Mouse (Mus musculus) embryonic facial prominence, embryonic 13.5 days (tissue): ENCODE measurements around the gene 4930539E08Rik. TPM values are rescaled to one million over a fixed set of nuclear protein-coding genes. Genes with fewer than 3 reads are reported as not detected.

Experiments used
- ATAC-seq: fragments of 200-750 bp; cut with Nextera tagmentation; 2 replicates; pipeline ENCODE4 v1.8.0; 2017; ENCODE audit warnings: low read depth; ENCODE audit not compliant: insufficient number of reproducible peaks, insufficient read depth, low FRiP score, low TSS enrichment
- H3K27ac ChIP-seq: fragments of 300-500 bp; sonication (generic); 2 replicates; pipeline ENCODE4 v1.5.1; 2015; ENCODE audit warnings: moderate library complexity, mild to moderate bottlenecking, inconsistent platforms
- H3K27me3 ChIP-seq: fragments of 300-500 bp; sonication (generic); 2 replicates; pipeline ENCODE4 v1.6.1; 2015; ENCODE audit warnings: mild to moderate bottlenecking, inconsistent platforms
- H3K36me3 ChIP-seq: fragments of 300-500 bp; sonication (generic); 2 replicates; pipeline ENCODE4 v1.6.1; 2015; ENCODE audit warnings: mild to moderate bottlenecking, inconsistent platforms
- H3K4me1 ChIP-seq: fragments of 300-500 bp; sonication (generic); 2 replicates; pipeline ENCODE4 v1.6.1; 2015; ENCODE audit warnings: inconsistent platforms
- H3K4me2 ChIP-seq: fragments of 300-500 bp; sonication (generic); 2 replicates; pipeline ENCODE4 v1.6.1; 2015; ENCODE audit warnings: moderate library complexity, mild to moderate bottlenecking, inconsistent platforms
- H3K4me3 ChIP-seq: fragments of 300-500 bp; sonication (generic); 2 replicates; pipeline ENCODE4 v1.5.1; 2015; ENCODE audit warnings: mild to moderate bottlenecking, inconsistent platforms
- H3K9ac ChIP-seq: fragments of 300-500 bp; sonication (generic); 2 replicates; pipeline ENCODE4 v1.6.1; 2015; ENCODE audit warnings: mild to moderate bottlenecking, inconsistent platforms
- H3K9me3 ChIP-seq: fragments of 300-500 bp; sonication (generic); 2 replicates; pipeline ENCODE4 v1.6.1; 2016; ENCODE audit warnings: inconsistent platforms
- WGBS: fragments of 180-500 bp; shearing (Covaris S2); methylation state at CpG from one replicate; pipeline ENCODE4 v1.1.7; 2015; ENCODE audit warnings: mixed read lengths; 5-methylcytosine and 5-hydroxymethylcytosine counted together
- polyA plus RNA-seq: library from polyadenylated mRNA; unstranded; fragments of >200 nt; fragmentation: Nextera tagmentation; extraction: Ambion mirVana; gene quantifications from 2 replicates; pipeline ENCODE4 v1.2.1, GENCODE M21; 2015

The 4930539E08Rik gene
- polyA plus RNA-seq, 1 experiment from 2014 or later, result 0.41 TPM

- H3K9me3 ChIP-seq, result no peaks in the 10 kb centered on the region
- H3K9ac ChIP-seq, result no peak overlapping the region
- H3K4me3 ChIP-seq, result no peak overlapping the region
- ATAC-seq, result no peak
- H3K4me2 ChIP-seq, result no peak overlapping the region
- H3K36me3 ChIP-seq, result no peaks in the 10 kb centered on the region
- H3K4me1 ChIP-seq, result peaks cover 14% of the 10 kb centered on the region
- H3K27me3 ChIP-seq, result no peaks in the 10 kb centered on the region
- no peak overlapping the region for H3K27ac ChIP-seq
- 86% methylated on average over 9 of the region's 9 CpGs for WGBS
Observed at GRCm38 (mm10) chr17:28928004-28928403, 12.9 kb upstream of the 4930539E08Rik start.

GRCm38 (mm10) chr17:28926866-28927635 is 11.9 kb upstream of the 4930539E08Rik start:
- Histone ChIP-seq H3K9ac (no peak overlapping the region), H3K27ac (no peak overlapping the region), H3K4me1 (peaks cover 14% of the 10 kb centered on the region), H3K27me3 (no peaks in the 10 kb centered on the region), H3K9me3 (no peaks in the 10 kb centered on the region), H3K36me3 (no peaks in the 10 kb centered on the region), H3K4me2 (no peak overlapping the region), H3K4me3 (no peak overlapping the region)
- WGBS, result 48% methylated on average over 15 of the region's 15 CpGs
- ATAC-seq, result no peak

GRCm38 (mm10) chr17:28926380-28926779 is 11.3 kb upstream of the 4930539E08Rik start:
- no peaks in the 10 kb centered on the region for H3K36me3 ChIP-seq
- H3K9me3 ChIP-seq, result no peaks in the 10 kb centered on the region
- peak overlapping the region; percentile 17; the same call in 1 of the 2 replicates for H3K9ac ChIP-seq
- peaks cover 14% of the 10 kb centered on the region for H3K4me1 ChIP-seq
- H3K4me2 ChIP-seq, result no peak overlapping the region; the same call in 1 of the 2 replicates
- H3K27me3 ChIP-seq, result no peaks in the 10 kb centered on the region
- no peak for ATAC-seq
- no peak overlapping the region for H3K4me3 ChIP-seq
- 18% methylated on average over 13 of the region's 13 CpGs for WGBS
- no peak overlapping the region for H3K27ac ChIP-seq

GRCm38 (mm10) chr17:28924957-28925595 is 10.0 kb upstream of the 4930539E08Rik start:
- Histone ChIP-seq H3K9me3 (no peaks in the 10 kb centered on the region), H3K27ac (no peak overlapping the region), H3K4me1 (peaks cover 5% of the 10 kb centered on the region; the same call in 1 of the 2 replicates), H3K9ac (no peak overlapping the region), H3K27me3 (no peaks in the 10 kb centered on the region), H3K4me2 (no peak overlapping the region), H3K4me3 (no peak overlapping the region), H3K36me3 (no peaks in the 10 kb centered on the region)
- no peak for ATAC-seq
- WGBS, result 76% methylated on average over 8 of the region's 8 CpGs

GRCm38 (mm10) chr17:28922096-28922495 is 7.0 kb upstream of the 4930539E08Rik start:
- Histone ChIP-seq H3K4me2 (no peak overlapping the region), H3K4me1 (peaks cover 4% of the 10 kb centered on the region; the same call in 1 of the 2 replicates), H3K4me3 (no peak overlapping the region), H3K27ac (no peak overlapping the region), H3K9me3 (no peaks in the 10 kb centered on the region), H3K27me3 (no peaks in the 10 kb centered on the region), H3K9ac (no peak overlapping the region), H3K36me3 (no peaks in the 10 kb centered on the region)
- WGBS, result 52% methylated on average over 6 of the region's 6 CpGs
- no peak for ATAC-seq

GRCm38 (mm10) chr17:28921086-28921485 is 6.0 kb upstream of the 4930539E08Rik start:
- no peaks in the 10 kb centered on the region for H3K36me3 ChIP-seq
- no peak overlapping the region for H3K9ac ChIP-seq
- WGBS, result 71% methylated on average over 8 of the region's 8 CpGs
- H3K9me3 ChIP-seq, result no peaks in the 10 kb centered on the region
- no peak overlapping the region for H3K27ac ChIP-seq
- no peak overlapping the region for H3K4me3 ChIP-seq
- ATAC-seq, result no peak
- H3K4me2 ChIP-seq, result no peak overlapping the region
- no peaks in the 10 kb centered on the region; the same call in 1 of the 2 replicates for H3K4me1 ChIP-seq
- no peaks in the 10 kb centered on the region for H3K27me3 ChIP-seq

GRCm38 (mm10) chr17:28916520-28916919 is 1.4 kb upstream of the 4930539E08Rik start:
- H3K4me1 ChIP-seq, result no peaks in the 10 kb centered on the region; the same call in 1 of the 2 replicates
- H3K36me3 ChIP-seq, result no peaks in the 10 kb centered on the region
- no peaks in the 10 kb centered on the region for H3K27me3 ChIP-seq
- H3K4me3 ChIP-seq, result no peak overlapping the region
- H3K9ac ChIP-seq, result no peak overlapping the region
- ATAC-seq, result no peak
- H3K4me2 ChIP-seq, result no peak overlapping the region
- 79% methylated on average over 1 of the region's 1 CpGs for WGBS
- no peak overlapping the region for H3K27ac ChIP-seq
- H3K9me3 ChIP-seq, result no peaks in the 10 kb centered on the region

GRCm38 (mm10) chr17:28913940-28914339 is 1.2 kb downstream of the 4930539E08Rik start:
- 81% methylated on average over 6 of the region's 6 CpGs for WGBS
- Histone ChIP-seq H3K27ac (no peak overlapping the region), H3K4me3 (no peak overlapping the region), H3K36me3 (no peaks in the 10 kb centered on the region), H3K4me1 (peaks cover 7% of the 10 kb centered on the region), H3K9me3 (no peaks in the 10 kb centered on the region), H3K9ac (no peak overlapping the region), H3K4me2 (no peak overlapping the region), H3K27me3 (peaks cover 16% of the 10 kb centered on the region)
- no peak for ATAC-seq

GRCm38 (mm10) chr17:28913200-28913599 is 1.9 kb downstream of the 4930539E08Rik start:
- Histone ChIP-seq H3K4me3 (no peak overlapping the region), H3K4me2 (no peak overlapping the region), H3K9me3 (no peaks in the 10 kb centered on the region), H3K27ac (no peak overlapping the region), H3K27me3 (peaks cover 22% of the 10 kb centered on the region), H3K9ac (no peak overlapping the region), H3K4me1 (peaks cover 7% of the 10 kb centered on the region), H3K36me3 (no peaks in the 10 kb centered on the region)
- ATAC-seq, result no peak
- 77% methylated on average over 5 of the region's 5 CpGs for WGBS

- peaks cover 10% of the 10 kb centered on the region for H3K4me1 ChIP-seq
- 17% methylated on average over 7 of the region's 7 CpGs for WGBS
- no peaks in the 10 kb centered on the region for H3K9me3 ChIP-seq
- peak overlapping the region; percentile 34; the same call in 1 of the 2 replicates for H3K4me3 ChIP-seq
- peak overlapping the region; percentile 62 for H3K4me2 ChIP-seq
- H3K9ac ChIP-seq, result no peak overlapping the region
- no peak for ATAC-seq
- no peaks in the 10 kb centered on the region for H3K36me3 ChIP-seq
- H3K27ac ChIP-seq, result no peak overlapping the region
- H3K27me3 ChIP-seq, result peaks cover 25% of the 10 kb centered on the region
Observed at GRCm38 (mm10) chr17:28910139-28910538, 5.0 kb downstream of the 4930539E08Rik start.

- 6% methylated on average over 29 of the region's 29 CpGs for WGBS
- ATAC-seq, result no peak
- Histone ChIP-seq H3K4me3 (peak overlapping the region; percentile 34), H3K27me3 (peaks cover 25% of the 10 kb centered on the region), H3K4me2 (peak overlapping the region; percentile 62), H3K36me3 (no peaks in the 10 kb centered on the region), H3K9me3 (no peaks in the 10 kb centered on the region), H3K9ac (peak overlapping the region; percentile 66), H3K4me1 (peaks cover 17% of the 10 kb centered on the region), H3K27ac (no peak overlapping the region)
Observed at GRCm38 (mm10) chr17:28909252-28909941, 5.7 kb downstream of the 4930539E08Rik start.
